Mouse (Mus musculus) E14TG2a.4 (cell line): ENCODE measurements around the gene Erich6b.
A peak's percentile ranks its signal among the peaks of the same experiment; 100 is the strongest.

Experiments used
- H3K27me3 ChIP-seq: 2 replicates; pipeline ENCODE4 v1.6.1; 2014; ENCODE audit warnings: low read length, control low read depth; ENCODE audit not compliant: insufficient read depth
- H3K36me3 ChIP-seq: 2 replicates; pipeline ENCODE4 v1.6.1; 2014; ENCODE audit warnings: low read length, control low read depth; ENCODE audit not compliant: insufficient read depth
- H3K4me1 ChIP-seq: replicated peaks from 2 replicates; pipeline ENCODE4 v1.6.1; 2014; ENCODE audit warnings: low read depth, low read length, control low read depth
- H3K4me3 ChIP-seq: replicated peaks from 2 replicates; pipeline ENCODE4 v1.5.1; 2014; ENCODE audit warnings: mild to moderate bottlenecking, low read length
- H3K9me3 ChIP-seq: 2 replicates; pipeline ENCODE4 v1.6.1; 2014; ENCODE audit warnings: low read length, control low read depth
- CTCF ChIP-seq: conservative IDR thresholded peaks from 2 replicates; pipeline ENCODE4 v1.5.1; 2014; ENCODE audit warnings: low read length
- NANOG ChIP-seq: IDR thresholded peaks from 2 replicates; pipeline ENCODE4 v1.6.1; 2014; ENCODE audit warnings: borderline replicate concordance, low read length, mixed read lengths
- POU5F1 ChIP-seq: IDR thresholded peaks from 2 replicates; pipeline ENCODE4 v1.6.1; 2014; ENCODE audit warnings: low read length, borderline replicate concordance

The Erich6b gene

GRCm38 (mm10) chr14:75669085-75669645 lies 27.1 kb downstream of the Erich6b start:
- no peaks in the 10 kb centered on the region for H3K36me3 ChIP-seq
- H3K4me1 ChIP-seq = no peaks in the 10 kb centered on the region
- no peaks in the 10 kb centered on the region for H3K9me3 ChIP-seq
- TF ChIP-seq CTCF = peak; percentile 10; the same call in 1 of the 2 replicates
- TF ChIP-seq POU5F1 = no peak
- no peak for TF ChIP-seq NANOG
- no peak overlapping the region for H3K4me3 ChIP-seq
- no peaks in the 10 kb centered on the region; the same call in 1 of the 2 replicates for H3K27me3 ChIP-seq

GRCm38 (mm10) chr14:75676316-75676715 lies 34.3 kb downstream of the Erich6b start:
- TF ChIP-seq POU5F1 (no peak), CTCF (no peak), NANOG (no peak)

GRCm38 (mm10) chr14:75690428-75690827 lies 48.4 kb downstream of the Erich6b start:
- Histone ChIP-seq H3K4me3 (no peak overlapping the region), H3K27me3 (no peaks in the 10 kb centered on the region), H3K36me3 (no peaks in the 10 kb centered on the region), H3K9me3 (peaks cover 8% of the 10 kb centered on the region; the same call in 1 of the 2 replicates), H3K4me1 (no peaks in the 10 kb centered on the region)
- TF ChIP-seq CTCF (no peak), NANOG (no peak), POU5F1 (no peak)

More at GRCm38 (mm10) chr14:75676316-75676715, 34.3 kb downstream of the Erich6b start:
- H3K4me3 ChIP-seq = no peak overlapping the region
- H3K36me3 ChIP-seq = no peaks in the 10 kb centered on the region
- H3K27me3 ChIP-seq = no peaks in the 10 kb centered on the region
- no peaks in the 10 kb centered on the region for H3K4me1 ChIP-seq
- H3K9me3 ChIP-seq = no peaks in the 10 kb centered on the region

GRCm38 (mm10) chr14:75696096-75696495 lies 54.0 kb downstream of the Erich6b start:
- TF ChIP-seq CTCF (no peak), NANOG (no peak), POU5F1 (no peak)
- Histone ChIP-seq H3K4me1 (no peaks in the 10 kb centered on the region), H3K27me3 (no peaks in the 10 kb centered on the region), H3K4me3 (no peak overlapping the region), H3K36me3 (peaks cover 3% of the 10 kb centered on the region), H3K9me3 (no peaks in the 10 kb centered on the region)

- Histone ChIP-seq H3K36me3 (peaks cover 16% of the 10 kb centered on the region), H3K27me3 (no peaks in the 10 kb centered on the region), H3K4me1 (no peaks in the 10 kb centered on the region), H3K4me3 (no peak overlapping the region), H3K9me3 (no peaks in the 10 kb centered on the region)
- TF ChIP-seq CTCF (no peak), POU5F1 (no peak), NANOG (no peak)
These were observed 55.9 kb downstream of the Erich6b start for GRCm38 (mm10) chr14:75697928-75698327.

- Histone ChIP-seq H3K4me3 (no peak overlapping the region), H3K9me3 (no peaks in the 10 kb centered on the region), H3K4me1 (no peaks in the 10 kb centered on the region), H3K36me3 (peaks cover 77% of the 10 kb centered on the region), H3K27me3 (no peaks in the 10 kb centered on the region)
- TF ChIP-seq NANOG (no peak), CTCF (no peak), POU5F1 (no peak)
These were observed 64.6 kb downstream of the Erich6b start for GRCm38 (mm10) chr14:75706647-75707046.

GRCm38 (mm10) chr14:75707771-75708170 lies 65.7 kb downstream of the Erich6b start:
- Histone ChIP-seq H3K4me3 (no peak overlapping the region), H3K36me3 (peaks cover 81% of the 10 kb centered on the region), H3K9me3 (no peaks in the 10 kb centered on the region), H3K4me1 (no peaks in the 10 kb centered on the region), H3K27me3 (no peaks in the 10 kb centered on the region)
- TF ChIP-seq POU5F1 (no peak), NANOG (no peak), CTCF (no peak)

GRCm38 (mm10) chr14:75708986-75709385 lies 66.9 kb downstream of the Erich6b start:
- no peak overlapping the region for H3K4me3 ChIP-seq
- TF ChIP-seq NANOG (no peak), CTCF (no peak), POU5F1 (no peak)
- no peaks in the 10 kb centered on the region for H3K27me3 ChIP-seq
- H3K36me3 ChIP-seq = peaks cover 79% of the 10 kb centered on the region
- no peaks in the 10 kb centered on the region for H3K9me3 ChIP-seq
- no peaks in the 10 kb centered on the region for H3K4me1 ChIP-seq

GRCm38 (mm10) chr14:75711731-75712130 lies 69.7 kb downstream of the Erich6b start:
- H3K27me3 ChIP-seq = no peaks in the 10 kb centered on the region
- no peak for TF ChIP-seq POU5F1
- no peak for TF ChIP-seq CTCF
- no peak for TF ChIP-seq NANOG
- H3K4me3 ChIP-seq = no peak overlapping the region
- peaks cover 84% of the 10 kb centered on the region for H3K36me3 ChIP-seq
- H3K4me1 ChIP-seq = no peaks in the 10 kb centered on the region
- no peaks in the 10 kb centered on the region for H3K9me3 ChIP-seq

- TF ChIP-seq POU5F1 (no peak), NANOG (no peak), CTCF (no peak)
- no peaks in the 10 kb centered on the region for H3K9me3 ChIP-seq
- no peak overlapping the region for H3K4me3 ChIP-seq
These were observed 70.6 kb downstream of the Erich6b start for GRCm38 (mm10) chr14:75712687-75713086.

More at GRCm38 (mm10) chr14:75712687-75713086, 70.6 kb downstream of the Erich6b start:
- Histone ChIP-seq H3K4me1 (no peaks in the 10 kb centered on the region), H3K27me3 (no peaks in the 10 kb centered on the region), H3K36me3 (peaks cover 85% of the 10 kb centered on the region)
